Mouse (Mus musculus) hindbrain, embryonic 15.5 days (tissue): ENCODE data around the gene Rbmx. TPM values are rescaled to one million over a fixed set of nuclear protein-coding genes. Genes with fewer than 3 reads are reported as not detected.

Experiments used
- ATAC-seq: fragments of 200-750 bp; cut with Nextera tagmentation; 2 replicates; pipeline ENCODE4 v1.8.0; 2017; ENCODE audit warnings: low read depth, moderate number of reproducible peaks, moderate TSS enrichment; ENCODE audit not compliant: low FRiP score
- H3K27ac ChIP-seq: fragments of 300-500 bp; sonication (generic); replicated peaks from 2 replicates; pipeline ENCODE4 v1.5.1; 2015; ENCODE audit warnings: mild to moderate bottlenecking, inconsistent platforms
- H3K27me3 ChIP-seq: fragments of 300-500 bp; sonication (generic); 2 replicates; pipeline ENCODE4 v1.6.1; 2015; ENCODE audit warnings: control low read depth, inconsistent platforms
- H3K36me3 ChIP-seq: fragments of 300-500 bp; sonication (generic); 2 replicates; pipeline ENCODE4 v1.6.1; 2015; ENCODE audit warnings: control low read depth, inconsistent platforms
- H3K4me1 ChIP-seq: fragments of 300-500 bp; sonication (generic); replicated peaks from 2 replicates; pipeline ENCODE4 v1.6.1; 2015; ENCODE audit warnings: control low read depth, inconsistent platforms
- H3K4me2 ChIP-seq: fragments of 300-500 bp; sonication (generic); 2 replicates; pipeline ENCODE4 v1.6.1; 2015; ENCODE audit warnings: moderate library complexity, mild to moderate bottlenecking, inconsistent platforms
- H3K4me3 ChIP-seq: fragments of 300-500 bp; sonication (generic); 2 replicates; pipeline ENCODE4 v1.5.1; 2015; ENCODE audit warnings: mild to moderate bottlenecking, inconsistent platforms
- H3K9ac ChIP-seq: fragments of 300-500 bp; sonication (generic); 2 replicates; pipeline ENCODE4 v1.6.1; 2015; ENCODE audit warnings: inconsistent platforms
- H3K9me3 ChIP-seq: fragments of 300-500 bp; sonication (generic); 2 replicates; pipeline ENCODE4 v1.6.1; 2016; ENCODE audit warnings: control low read depth, inconsistent platforms
- WGBS: fragments of 180-500 bp; shearing (Covaris S2); methylation state at CpG from one replicate; pipeline ENCODE4 v1.1.7; 2015; 5-methylcytosine and 5-hydroxymethylcytosine counted together
- polyA plus RNA-seq: library from polyadenylated mRNA; unstranded; fragments of >200 nt; fragmentation: Nextera tagmentation; extraction: Ambion mirVana; gene quantifications from 2 replicates; pipeline ENCODE4 v1.2.1, GENCODE M21; 2015

Rbmx gene
- polyA plus RNA-seq = 150 and 153 TPM in 2 replicates

- ATAC-seq = peak; percentile 95
- H3K27ac ChIP-seq = peak within 1 kb of the TSS; percentile 96
- peaks cover 21% of the 10 kb centered on the region for H3K36me3 ChIP-seq
- H3K27me3 ChIP-seq = no peaks in the 10 kb centered on the region
- no peaks in the 10 kb centered on the region for H3K9me3 ChIP-seq
- peak within 1 kb of the TSS; percentile 54 for H3K4me2 ChIP-seq
- H3K4me3 ChIP-seq = peak within 1 kb of the TSS; percentile 64
- WGBS = 17% methylated on average over 50 of the region's 50 CpGs
- peaks cover 5% of the 10 kb centered on the region; the same call in 1 of the 2 replicates for H3K4me1 ChIP-seq
- H3K9ac ChIP-seq = peak within 1 kb of the TSS; percentile 76
Observed at GRCm38 (mm10) chrX:57392367-57393246, at the start of gene Rbmx. Gene Rbmx, minus strand, starts transcription at chrX:57393036.

- Histone ChIP-seq H3K9me3 (no peaks in the 10 kb centered on the region), H3K4me3 (no peak overlapping the region), H3K36me3 (no peaks in the 10 kb centered on the region), H3K4me2 (no peak overlapping the region), H3K4me1 (no peaks in the 10 kb centered on the region), H3K9ac (no peak overlapping the region), H3K27ac (no peak overlapping the region), H3K27me3 (no peaks in the 10 kb centered on the region)
- ATAC-seq = no peak
- WGBS = 95% methylated on average over 2 of the region's 2 CpGs
Observed at GRCm38 (mm10) chrX:57433897-57434296, 41.1 kb upstream of the Rbmx start.

- Histone ChIP-seq H3K27ac (no peak overlapping the region), H3K9ac (no peak overlapping the region), H3K27me3 (no peaks in the 10 kb centered on the region), H3K4me3 (no peak overlapping the region), H3K4me2 (no peak overlapping the region), H3K9me3 (no peaks in the 10 kb centered on the region), H3K36me3 (no peaks in the 10 kb centered on the region), H3K4me1 (no peaks in the 10 kb centered on the region)
- WGBS = 11% methylated on average over 2 of the region's 2 CpGs
- no peak for ATAC-seq
Observed at GRCm38 (mm10) chrX:57431610-57432009, 38.8 kb upstream of the Rbmx start.

- no peaks in the 10 kb centered on the region for H3K27me3 ChIP-seq
- no peaks in the 10 kb centered on the region for H3K4me1 ChIP-seq
- H3K9me3 ChIP-seq = no peaks in the 10 kb centered on the region
- no peaks in the 10 kb centered on the region for H3K36me3 ChIP-seq
- H3K9ac ChIP-seq = no peak within 1 kb of the TSS
- no peak within 1 kb of the TSS for H3K4me3 ChIP-seq
- H3K4me2 ChIP-seq = no peak within 1 kb of the TSS
- WGBS = 91% methylated on average over 12 of the region's 12 CpGs
- H3K27ac ChIP-seq = no peak within 1 kb of the TSS
- no peak for ATAC-seq
Observed at GRCm38 (mm10) chrX:57408769-57409168, 15.9 kb upstream of the Rbmx start, which contains the start of gene Gm364. Gene Gm364, plus strand, starts transcription at chrX:57409154.

- H3K4me2 ChIP-seq = no peak overlapping the region
- no peak overlapping the region for H3K27ac ChIP-seq
- H3K27me3 ChIP-seq = no peaks in the 10 kb centered on the region
- no peaks in the 10 kb centered on the region for H3K4me1 ChIP-seq
- no peak for ATAC-seq
- H3K4me3 ChIP-seq = no peak overlapping the region
- H3K36me3 ChIP-seq = no peaks in the 10 kb centered on the region
- no peak overlapping the region for H3K9ac ChIP-seq
- no peaks in the 10 kb centered on the region for H3K9me3 ChIP-seq
Observed at GRCm38 (mm10) chrX:57403651-57404050, 10.8 kb upstream of the Rbmx start.

GRCm38 (mm10) chrX:57401388-57401787 lies 8.6 kb upstream of the Rbmx start:
- 87% methylated on average over 1 of the region's 1 CpGs for WGBS
- no peak for ATAC-seq
- no peaks in the 10 kb centered on the region for H3K36me3 ChIP-seq
- H3K4me2 ChIP-seq = no peak overlapping the region
- no peaks in the 10 kb centered on the region for H3K27me3 ChIP-seq
- H3K4me3 ChIP-seq = no peak overlapping the region
- no peak overlapping the region for H3K27ac ChIP-seq
- no peaks in the 10 kb centered on the region for H3K9me3 ChIP-seq
- no peak overlapping the region for H3K9ac ChIP-seq
- no peaks in the 10 kb centered on the region for H3K4me1 ChIP-seq

- peak overlapping the region; percentile 71 for H3K27ac ChIP-seq
- H3K4me3 ChIP-seq = peak overlapping the region; percentile 64
- peaks cover 15% of the 10 kb centered on the region; the same call in 1 of the 2 replicates for H3K36me3 ChIP-seq
- 20% methylated on average over 7 of the region's 7 CpGs for WGBS
- peaks cover 5% of the 10 kb centered on the region; the same call in 1 of the 2 replicates for H3K4me1 ChIP-seq
- peak; percentile 20; the same call in 1 of the 2 replicates for ATAC-seq
- no peak overlapping the region for H3K9ac ChIP-seq
- H3K9me3 ChIP-seq = no peaks in the 10 kb centered on the region
- H3K27me3 ChIP-seq = no peaks in the 10 kb centered on the region
- peak overlapping the region; percentile 50 for H3K4me2 ChIP-seq
Observed at GRCm38 (mm10) chrX:57393412-57393811, 576 bp upstream of the Rbmx start.

- 51% methylated on average over 5 of the region's 5 CpGs for WGBS
- ATAC-seq = peak; percentile 42; the same call in 1 of the 2 replicates
Observed at GRCm38 (mm10) chrX:57380915-57381314, 11.9 kb downstream of the Rbmx start.

GRCm38 (mm10) chrX:57378579-57378978 lies 14.3 kb downstream of the Rbmx start:
- Histone ChIP-seq H3K27ac (no peak overlapping the region), H3K36me3 (peaks cover under 1% of the 10 kb centered on the region; the same call in 1 of the 2 replicates), H3K4me2 (no peak overlapping the region), H3K27me3 (no peaks in the 10 kb centered on the region), H3K4me1 (no peaks in the 10 kb centered on the region), H3K9ac (no peak overlapping the region), H3K4me3 (no peak overlapping the region), H3K9me3 (no peaks in the 10 kb centered on the region)
- WGBS = 74% methylated on average over 3 of the region's 3 CpGs
- no peak for ATAC-seq

More at GRCm38 (mm10) chrX:57380915-57381314, 11.9 kb downstream of the Rbmx start:
- H3K9me3 ChIP-seq = no peaks in the 10 kb centered on the region
- H3K27me3 ChIP-seq = no peaks in the 10 kb centered on the region
- H3K36me3 ChIP-seq = peaks cover 20% of the 10 kb centered on the region
- no peaks in the 10 kb centered on the region for H3K4me1 ChIP-seq
- H3K27ac ChIP-seq = no peak overlapping the region
- H3K4me2 ChIP-seq = no peak overlapping the region
- H3K4me3 ChIP-seq = no peak overlapping the region
- no peak overlapping the region for H3K9ac ChIP-seq

GRCm38 (mm10) chrX:57377096-57377495 lies 15.7 kb downstream of the Rbmx start:
- H3K36me3 ChIP-seq = no peaks in the 10 kb centered on the region
- 75% methylated on average over 3 of the region's 3 CpGs for WGBS
- no peaks in the 10 kb centered on the region for H3K4me1 ChIP-seq
- no peaks in the 10 kb centered on the region for H3K9me3 ChIP-seq
- no peak overlapping the region for H3K4me3 ChIP-seq
- H3K27ac ChIP-seq = no peak overlapping the region
- H3K4me2 ChIP-seq = no peak overlapping the region
- H3K9ac ChIP-seq = no peak overlapping the region
- ATAC-seq = no peak
- no peaks in the 10 kb centered on the region for H3K27me3 ChIP-seq

GRCm38 (mm10) chrX:57374029-57374428 lies 18.8 kb downstream of the Rbmx start:
- ATAC-seq = no peak
- 87% methylated on average over 2 of the region's 2 CpGs for WGBS
- Histone ChIP-seq H3K4me1 (no peaks in the 10 kb centered on the region), H3K27ac (no peak overlapping the region), H3K36me3 (no peaks in the 10 kb centered on the region), H3K27me3 (no peaks in the 10 kb centered on the region), H3K4me3 (no peak overlapping the region), H3K9me3 (no peaks in the 10 kb centered on the region), H3K4me2 (no peak overlapping the region), H3K9ac (no peak overlapping the region)

GRCm38 (mm10) chrX:57373543-57373942 lies 19.3 kb downstream of the Rbmx start:
- Histone ChIP-seq H3K9me3 (no peaks in the 10 kb centered on the region), H3K36me3 (no peaks in the 10 kb centered on the region), H3K27ac (no peak overlapping the region), H3K4me1 (no peaks in the 10 kb centered on the region), H3K9ac (no peak overlapping the region), H3K4me2 (no peak overlapping the region), H3K27me3 (no peaks in the 10 kb centered on the region), H3K4me3 (no peak overlapping the region)
- ATAC-seq = no peak
- WGBS = 81% methylated on average over 2 of the region's 2 CpGs
